Mouse (Mus musculus): ENCODE results near the gene Kbtbd3. TPM values are rescaled to one million over a fixed set of nuclear protein-coding genes. Genes with fewer than 3 reads are reported as not detected.

The Kbtbd3 gene
- polyA plus RNA-seq (2016; fragmentation: Nextera tagmentation; extraction: Ambion mirVana): 8.8 and 8.9 TPM in 2 replicates

GRCm38 (mm10) chr9:4309351-4310085, at the start of gene Kbtbd3, which contains the start of gene Aasdhppt:
Gene Kbtbd3 (plus strand): TSS chr9:4309833.
Gene Aasdhppt (minus strand): TSS chr9:4309471.
- peak within 1 kb of the TSS; percentile 80 for H3K4me2 ChIP-seq
- H3K27ac ChIP-seq (ENCODE audit: poor library complexity, severe bottlenecking): peak within 1 kb of the TSS; percentile 98
- peaks cover 13% of the 10 kb centered on the region; the same call in 1 of the 2 replicates for H3K4me1 ChIP-seq (replicated peaks)
- WGBS: under 1% methylated on average over 53 of the region's 53 CpGs
- peak within 1 kb of the TSS; percentile 88 for H3K4me3 ChIP-seq
- H3K27me3 ChIP-seq (replicated peaks): no peaks in the 10 kb centered on the region
- peak; percentile 98 for ATAC-seq (ENCODE audit: insufficient number of reproducible peaks, low FRiP score)
- H3K9me3 ChIP-seq (replicated peaks): no peaks in the 10 kb centered on the region
- peak within 1 kb of the TSS; percentile 95 for H3K9ac ChIP-seq
- 0 out of 2 replicates have a peak, but pooled peaks cover 6% of the 10 kb centered on the region for H3K36me3 ChIP-seq

- no peak overlapping the region for H3K27ac ChIP-seq (ENCODE audit: poor library complexity, severe bottlenecking)
- no peaks in the 10 kb centered on the region for H3K36me3 ChIP-seq
- H3K9me3 ChIP-seq (replicated peaks): peaks cover 20% of the 10 kb centered on the region
- 45% methylated on average over 65 of the region's 65 CpGs for WGBS
- H3K27me3 ChIP-seq (replicated peaks): no peaks in the 10 kb centered on the region
- H3K4me3 ChIP-seq: peak overlapping the region; percentile 44
- peak; percentile 22; the same call in 1 of the 2 replicates for ATAC-seq (ENCODE audit: insufficient number of reproducible peaks, low FRiP score)
- H3K4me1 ChIP-seq (replicated peaks): no peaks in the 10 kb centered on the region
- H3K9ac ChIP-seq: no peak overlapping the region
- H3K4me2 ChIP-seq: peak overlapping the region; percentile 47
Measured at GRCm38 (mm10) chr9:4259841-4260745, 49.5 kb upstream of the Kbtbd3 start.

- Histone ChIP-seq H3K4me2 (peak overlapping the region; percentile 47), H3K4me3 (peak overlapping the region; percentile 44), H3K4me1 (replicated peaks) (no peaks in the 10 kb centered on the region), H3K9ac (no peak overlapping the region), H3K27ac (ENCODE audit: poor library complexity, severe bottlenecking) (no peak overlapping the region), H3K36me3 (no peaks in the 10 kb centered on the region), H3K9me3 (replicated peaks) (peaks cover 20% of the 10 kb centered on the region), H3K27me3 (replicated peaks) (no peaks in the 10 kb centered on the region)
- WGBS: 60% methylated on average over 12 of the region's 12 CpGs
- no peak; the same call in 1 of the 2 replicates for ATAC-seq (ENCODE audit: insufficient number of reproducible peaks, low FRiP score)
Measured at GRCm38 (mm10) chr9:4260746-4261090, 48.9 kb upstream of the Kbtbd3 start.

GRCm38 (mm10) chr9:4266881-4267280, 42.8 kb upstream of the Kbtbd3 start:
- no peaks in the 10 kb centered on the region for H3K36me3 ChIP-seq
- H3K27me3 ChIP-seq (replicated peaks): no peaks in the 10 kb centered on the region
- H3K4me2 ChIP-seq: no peak overlapping the region
- no peak overlapping the region for H3K4me3 ChIP-seq
- H3K9me3 ChIP-seq (replicated peaks): 0 out of 2 replicates have a peak, but pooled peaks cover 5% of the 10 kb centered on the region
- no peaks in the 10 kb centered on the region for H3K4me1 ChIP-seq (replicated peaks)
- no peak for ATAC-seq (ENCODE audit: insufficient number of reproducible peaks, low FRiP score)
- no peak overlapping the region for H3K27ac ChIP-seq (ENCODE audit: poor library complexity, severe bottlenecking)
- WGBS: 89% methylated on average over 3 of the region's 3 CpGs
- H3K9ac ChIP-seq: no peak overlapping the region

- Histone ChIP-seq H3K4me1 (replicated peaks) (no peaks in the 10 kb centered on the region), H3K27ac (ENCODE audit: poor library complexity, severe bottlenecking) (no peak overlapping the region), H3K4me2 (no peak overlapping the region), H3K4me3 (no peak overlapping the region), H3K9me3 (replicated peaks) (no peaks in the 10 kb centered on the region), H3K36me3 (0 out of 2 replicates have a peak, but pooled peaks cover 11% of the 10 kb centered on the region), H3K9ac (no peak overlapping the region), H3K27me3 (replicated peaks) (no peaks in the 10 kb centered on the region)
- no peak for ATAC-seq (ENCODE audit: insufficient number of reproducible peaks, low FRiP score)
- 22% methylated on average over 3 of the region's 3 CpGs for WGBS
Measured at GRCm38 (mm10) chr9:4283850-4284249, 25.8 kb upstream of the Kbtbd3 start.

- Histone ChIP-seq H3K4me2 (no peak overlapping the region), H3K4me3 (no peak overlapping the region), H3K9ac (no peak overlapping the region), H3K27ac (ENCODE audit: poor library complexity, severe bottlenecking) (no peak overlapping the region), H3K4me1 (replicated peaks) (no peaks in the 10 kb centered on the region), H3K9me3 (replicated peaks) (no peaks in the 10 kb centered on the region), H3K27me3 (replicated peaks) (no peaks in the 10 kb centered on the region), H3K36me3 (peaks cover 25% of the 10 kb centered on the region)
- 69% methylated on average over 2 of the region's 2 CpGs for WGBS
- ATAC-seq (ENCODE audit: insufficient number of reproducible peaks, low FRiP score): no peak
Measured at GRCm38 (mm10) chr9:4300466-4300865, 9.2 kb upstream of the Kbtbd3 start.

- no peak overlapping the region for H3K4me2 ChIP-seq
- H3K4me1 ChIP-seq (replicated peaks): peaks cover 6% of the 10 kb centered on the region; the same call in 1 of the 2 replicates
- H3K9me3 ChIP-seq (replicated peaks): no peaks in the 10 kb centered on the region
- no peak overlapping the region for H3K4me3 ChIP-seq
- no peak overlapping the region for H3K27ac ChIP-seq (ENCODE audit: poor library complexity, severe bottlenecking)
- ATAC-seq (ENCODE audit: insufficient number of reproducible peaks, low FRiP score): no peak
- no peak overlapping the region for H3K9ac ChIP-seq
- no peaks in the 10 kb centered on the region for H3K27me3 ChIP-seq (replicated peaks)
- WGBS: 45% methylated on average over 1 of the region's 1 CpGs
- peaks cover 15% of the 10 kb centered on the region for H3K36me3 ChIP-seq
Measured at GRCm38 (mm10) chr9:4304867-4305266, 4.8 kb upstream of the Kbtbd3 start.

GRCm38 (mm10) chr9:4308628-4309350, 844 bp upstream of the Kbtbd3 start:
- H3K4me2 ChIP-seq: peak overlapping the region; percentile 80
- H3K27ac ChIP-seq (ENCODE audit: poor library complexity, severe bottlenecking): peak overlapping the region; percentile 79
- no peaks in the 10 kb centered on the region for H3K9me3 ChIP-seq (replicated peaks)
- H3K36me3 ChIP-seq: no peaks in the 10 kb centered on the region
- ATAC-seq (ENCODE audit: insufficient number of reproducible peaks, low FRiP score): peak; percentile 54
- H3K9ac ChIP-seq: peak overlapping the region; percentile 79
- WGBS: under 1% methylated on average over 36 of the region's 36 CpGs
- H3K4me3 ChIP-seq: peak overlapping the region; percentile 88
- peaks cover 13% of the 10 kb centered on the region; the same call in 1 of the 2 replicates for H3K4me1 ChIP-seq (replicated peaks)
- no peaks in the 10 kb centered on the region for H3K27me3 ChIP-seq (replicated peaks)

GRCm38 (mm10) chr9:4310706-4311105, 1.1 kb downstream of the Kbtbd3 start:
- H3K36me3 ChIP-seq: 0 out of 2 replicates have a peak, but pooled peaks cover 6% of the 10 kb centered on the region
- ATAC-seq (ENCODE audit: insufficient number of reproducible peaks, low FRiP score): no peak
- H3K9ac ChIP-seq: peak overlapping the region; percentile 95; the same call in 1 of the 2 replicates
- no peaks in the 10 kb centered on the region for H3K9me3 ChIP-seq (replicated peaks)
- H3K4me2 ChIP-seq: peak overlapping the region; percentile 72
- H3K27ac ChIP-seq (ENCODE audit: poor library complexity, severe bottlenecking): no peak overlapping the region
- peak overlapping the region; percentile 88 for H3K4me3 ChIP-seq
- H3K4me1 ChIP-seq (replicated peaks): peaks cover 13% of the 10 kb centered on the region; the same call in 1 of the 2 replicates
- H3K27me3 ChIP-seq (replicated peaks): no peaks in the 10 kb centered on the region
- WGBS: 53% methylated on average over 3 of the region's 3 CpGs

- Histone ChIP-seq H3K27ac (ENCODE audit: poor library complexity, severe bottlenecking) (no peak overlapping the region), H3K9ac (no peak overlapping the region), H3K36me3 (0 out of 2 replicates have a peak, but pooled peaks cover 6% of the 10 kb centered on the region), H3K4me3 (no peak overlapping the region), H3K4me2 (no peak overlapping the region), H3K27me3 (replicated peaks) (no peaks in the 10 kb centered on the region), H3K9me3 (replicated peaks) (no peaks in the 10 kb centered on the region), H3K4me1 (replicated peaks) (peaks cover 13% of the 10 kb centered on the region; the same call in 1 of the 2 replicates)
- WGBS: 85% methylated on average over 3 of the region's 3 CpGs
- no peak for ATAC-seq (ENCODE audit: insufficient number of reproducible peaks, low FRiP score)
Measured at GRCm38 (mm10) chr9:4311162-4311561, 1.5 kb downstream of the Kbtbd3 start.

Measured in heart, embryonic 12.5 days (tissue).